Mouse (Mus musculus) lung, postnatal 4 days (tissue): ENCODE data around the gene Ifitm5.

Experiments used
- DNase-seq, 2 experiments: peaks; one replicate each; pipeline ENCODE4 v3.0.0; 2021

Ifitm5 gene

DNA sequence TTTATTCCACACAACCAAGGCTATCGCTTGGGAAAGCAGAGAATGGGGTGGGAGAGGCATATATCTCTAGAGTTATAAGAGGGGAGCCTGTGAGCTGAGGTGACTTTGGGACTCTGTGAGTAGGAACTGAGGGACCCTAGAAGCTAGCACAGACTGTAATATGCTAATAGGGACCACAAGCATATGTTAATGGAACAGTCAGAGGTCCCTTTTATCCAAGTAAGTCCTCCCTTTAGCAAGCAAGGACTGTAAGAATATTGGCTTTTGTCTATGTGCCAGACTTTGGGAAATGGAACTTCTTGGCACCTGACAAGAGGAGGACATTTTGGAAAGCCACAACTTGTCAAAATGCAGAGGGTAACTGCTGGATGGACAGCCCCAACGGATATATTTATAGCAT, 11.2 kb downstream of the Ifitm5 start:
- DNase-seq, result no peak

DNA sequence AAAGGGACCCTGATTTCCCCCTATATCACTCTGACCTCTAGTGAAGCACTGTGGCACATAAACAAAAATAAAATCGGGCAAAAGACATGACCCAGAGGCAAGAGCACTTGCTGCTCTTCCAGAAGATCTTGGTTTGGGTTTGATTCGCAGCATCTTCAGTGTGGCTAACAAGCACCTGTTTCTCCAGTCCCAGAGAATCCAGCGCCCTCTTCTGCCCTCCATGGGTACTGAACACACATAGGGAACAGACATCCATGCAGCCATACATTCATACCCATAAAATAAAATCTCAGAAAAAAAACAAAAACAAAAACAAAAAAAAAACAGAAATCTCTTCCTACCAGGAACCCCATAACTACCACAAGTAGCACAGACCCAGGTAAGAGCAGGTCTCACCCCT, 11.7 kb downstream of the Ifitm5 start:
- DNase-seq, result no peak

DNA sequence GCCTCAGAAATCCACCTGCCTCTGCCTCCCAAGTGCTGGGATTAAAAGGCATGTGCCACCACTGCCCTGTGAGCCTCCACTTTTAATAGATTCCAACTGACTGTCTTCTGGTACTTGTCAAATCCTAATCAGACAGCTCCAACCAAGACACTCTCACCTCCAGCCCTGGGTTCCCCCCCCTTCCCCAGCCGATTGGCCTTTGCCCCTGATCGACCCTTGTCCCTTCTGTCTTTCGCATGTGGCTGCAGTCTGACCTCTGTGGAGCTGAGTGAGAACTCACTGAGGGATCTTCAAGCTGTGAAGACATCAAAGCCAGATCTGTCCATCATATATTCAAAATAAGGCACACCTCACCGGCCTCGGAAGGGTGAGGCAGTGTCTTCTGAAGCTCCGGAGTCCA, 22.9 kb downstream of the Ifitm5 start:
- DNase-seq, result no peak

DNA sequence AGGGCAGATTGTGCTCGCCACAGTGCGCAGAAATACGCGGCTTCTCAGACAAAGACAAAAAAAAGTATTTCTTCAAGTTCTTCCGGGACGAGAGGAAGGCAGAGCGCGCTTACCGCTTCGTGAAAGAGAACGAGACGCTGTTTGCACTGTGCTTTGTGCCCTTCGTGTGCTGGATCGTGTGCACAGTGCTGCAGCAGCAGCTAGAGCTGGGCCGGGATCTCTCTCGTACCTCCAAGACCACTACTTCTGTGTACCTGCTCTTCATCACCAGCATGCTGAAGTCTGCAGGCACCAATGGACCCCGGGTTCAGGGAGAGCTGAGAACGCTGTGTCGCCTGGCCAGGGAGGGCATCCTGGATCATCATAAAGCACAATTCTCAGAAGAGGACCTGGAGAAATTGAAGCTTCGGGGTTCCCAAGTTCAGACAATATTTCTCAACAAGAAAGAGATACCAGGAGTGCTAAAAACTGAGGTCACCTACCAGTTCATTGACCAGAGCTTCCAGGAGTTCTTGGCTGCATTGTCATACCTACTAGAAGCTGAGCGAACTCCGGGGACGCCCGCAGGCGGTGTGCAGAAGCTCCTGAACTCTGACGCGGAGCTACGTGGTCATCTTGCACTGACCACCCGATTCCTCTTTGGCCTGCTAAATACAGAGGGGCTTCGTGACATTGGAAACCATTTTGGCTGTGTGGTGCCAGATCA, 26.9 kb downstream of the Ifitm5 start:
- DNase-seq, result no peak

DNA sequence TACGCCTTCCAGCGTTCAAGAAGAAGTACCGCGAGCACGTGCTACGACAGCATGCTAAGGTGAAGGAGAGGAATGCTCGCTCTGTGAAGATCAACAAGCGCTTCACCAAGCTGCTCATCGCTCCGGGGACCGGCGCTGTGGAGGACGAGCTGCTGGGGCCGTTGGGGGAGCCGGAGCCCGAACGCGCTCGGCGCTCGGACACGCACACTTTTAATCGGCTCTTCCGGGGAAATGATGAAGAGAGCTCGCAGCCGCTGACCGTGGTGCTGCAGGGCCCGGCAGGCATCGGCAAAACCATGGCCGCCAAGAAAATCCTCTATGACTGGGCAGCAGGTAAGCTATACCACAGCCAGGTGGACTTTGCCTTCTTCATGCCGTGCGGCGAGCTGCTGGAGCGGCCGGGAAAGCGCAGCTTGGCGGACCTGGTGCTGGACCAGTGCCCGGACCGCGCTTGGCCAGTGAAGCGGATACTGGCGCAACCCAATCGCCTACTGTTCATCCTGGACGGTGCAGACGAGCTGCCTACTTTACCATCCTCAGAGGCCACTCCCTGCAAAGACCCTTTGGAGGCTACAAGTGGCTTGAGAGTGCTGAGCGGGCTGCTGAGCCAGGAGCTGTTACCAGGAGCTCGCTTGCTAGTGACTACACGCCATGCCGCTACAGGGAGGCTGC, 27.6 kb downstream of the Ifitm5 start:
- DNase-seq, result peak in 1 of 2 experiments; percentile 44

DNA sequence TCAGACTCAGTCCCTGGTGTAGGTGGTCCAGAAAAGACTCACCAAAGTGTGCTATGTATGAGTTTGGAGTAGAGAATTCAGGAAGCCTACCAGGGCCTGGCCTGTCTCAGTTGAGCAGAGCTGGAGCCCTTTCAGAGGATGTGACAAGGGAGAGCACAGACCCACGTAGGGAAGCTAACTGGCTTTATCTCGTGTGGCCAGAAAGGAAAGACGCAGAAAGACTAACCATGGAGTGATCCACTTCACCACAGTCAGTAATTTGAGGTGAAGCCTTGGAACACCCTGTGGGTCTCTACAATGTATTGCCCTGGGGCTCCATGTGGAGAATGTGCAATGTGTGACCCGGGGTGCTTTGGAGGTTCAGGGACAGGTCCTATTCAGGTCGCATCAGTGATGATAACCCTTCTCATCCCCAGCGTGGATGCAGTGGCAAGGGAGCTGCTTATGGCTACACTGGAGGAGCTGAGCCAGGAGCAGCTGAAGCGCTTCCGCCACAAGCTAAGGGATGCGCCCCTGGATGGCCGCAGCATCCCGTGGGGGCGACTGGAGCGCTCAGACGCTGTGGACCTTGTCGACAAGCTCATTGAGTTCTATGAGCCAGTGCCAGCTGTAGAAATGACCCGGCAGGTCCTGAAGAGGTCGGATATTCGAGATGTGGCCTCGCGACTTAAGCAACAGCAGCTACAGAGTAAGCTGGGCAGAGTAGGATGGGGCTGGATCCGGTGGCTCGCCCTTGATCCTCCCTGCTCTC, 28.7 kb downstream of the Ifitm5 start:
- DNase-seq, result peak in 1 of 2 experiments; percentile 19

DNA sequence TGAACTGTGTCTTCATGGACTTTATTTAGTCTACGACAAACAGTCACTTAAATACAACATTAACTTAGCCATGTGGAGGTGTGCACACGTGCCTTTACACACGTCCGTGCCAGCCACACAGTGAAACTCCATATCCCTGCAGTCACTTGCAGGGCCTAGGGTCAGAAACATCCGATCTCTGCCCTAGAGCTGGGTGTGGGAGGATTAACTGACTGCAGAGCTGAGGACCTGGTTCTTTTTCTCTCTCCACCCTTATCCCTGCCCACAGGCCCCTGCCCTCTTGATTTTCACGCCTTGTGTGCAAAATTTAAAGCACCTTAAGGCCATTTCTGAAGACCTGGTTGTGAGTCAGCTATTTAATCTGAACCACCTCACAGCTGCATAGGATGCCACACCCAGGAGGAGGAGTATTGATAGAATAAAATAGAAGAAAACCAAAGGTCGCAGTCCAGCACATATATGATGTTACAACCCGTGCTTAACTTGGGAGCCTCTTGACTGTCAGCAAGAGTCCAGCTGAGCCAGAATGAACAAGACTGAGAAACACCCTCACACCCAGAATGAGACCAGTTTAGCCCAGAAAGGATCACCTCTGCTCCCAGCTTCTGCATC, 29.6 kb downstream of the Ifitm5 start, which contains the start of gene Nlrp6:
Gene Nlrp6 (plus strand): TSS at position 485 of the 612 bp plus-strand sequence.
- no peak for DNase-seq

DNA sequence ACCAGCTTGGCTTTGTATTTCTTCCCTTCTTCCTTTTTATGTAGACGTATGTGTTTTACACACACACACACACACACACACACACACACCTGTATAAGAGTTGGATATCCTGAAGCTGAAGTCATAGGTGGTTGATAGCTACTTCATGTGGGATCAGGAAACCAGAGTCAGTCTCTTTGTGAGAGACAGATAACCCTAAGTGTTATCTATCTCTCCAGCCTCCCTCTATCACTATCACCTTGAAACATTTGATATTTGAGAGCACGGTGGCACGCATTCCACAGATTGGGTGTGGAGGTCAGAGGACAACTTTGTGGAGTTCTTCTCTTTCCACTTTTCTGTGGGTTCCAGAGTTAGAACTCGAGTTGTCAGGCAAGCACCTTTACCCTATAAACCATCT, 30.2 kb downstream of the Ifitm5 start:
- no peak for DNase-seq

DNA sequence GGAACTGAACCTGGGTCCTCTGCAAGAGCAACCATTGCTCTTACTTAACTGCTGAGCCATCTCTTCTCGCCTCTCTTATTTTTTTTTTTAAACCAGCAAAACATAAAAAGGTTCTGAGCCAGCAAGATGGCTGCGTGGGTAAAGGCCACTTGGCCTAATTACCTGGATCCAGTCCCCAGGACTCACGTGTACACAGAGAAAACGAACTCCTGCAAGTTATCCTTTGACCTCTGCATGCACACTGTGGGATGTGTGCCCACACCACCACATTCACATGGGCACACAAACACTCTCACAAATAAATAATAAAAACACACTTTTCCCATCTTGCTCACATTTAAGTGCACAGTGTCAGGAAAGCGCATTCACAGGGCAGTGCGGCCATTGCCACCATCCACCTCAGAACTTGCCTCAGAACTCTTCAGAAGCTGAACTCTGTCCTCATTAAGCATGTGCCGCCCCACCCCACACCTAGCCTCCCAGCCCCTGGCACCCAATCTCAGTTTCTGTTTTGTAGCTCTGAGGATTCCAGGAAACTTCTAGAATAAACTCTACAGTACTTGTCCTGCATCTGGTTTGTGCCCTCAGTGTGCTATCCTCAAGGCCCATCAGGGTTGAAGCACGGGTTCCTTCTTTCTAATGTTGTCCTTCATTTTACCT, 35.9 kb downstream of the Ifitm5 start:
- DNase-seq, result no peak

DNA sequence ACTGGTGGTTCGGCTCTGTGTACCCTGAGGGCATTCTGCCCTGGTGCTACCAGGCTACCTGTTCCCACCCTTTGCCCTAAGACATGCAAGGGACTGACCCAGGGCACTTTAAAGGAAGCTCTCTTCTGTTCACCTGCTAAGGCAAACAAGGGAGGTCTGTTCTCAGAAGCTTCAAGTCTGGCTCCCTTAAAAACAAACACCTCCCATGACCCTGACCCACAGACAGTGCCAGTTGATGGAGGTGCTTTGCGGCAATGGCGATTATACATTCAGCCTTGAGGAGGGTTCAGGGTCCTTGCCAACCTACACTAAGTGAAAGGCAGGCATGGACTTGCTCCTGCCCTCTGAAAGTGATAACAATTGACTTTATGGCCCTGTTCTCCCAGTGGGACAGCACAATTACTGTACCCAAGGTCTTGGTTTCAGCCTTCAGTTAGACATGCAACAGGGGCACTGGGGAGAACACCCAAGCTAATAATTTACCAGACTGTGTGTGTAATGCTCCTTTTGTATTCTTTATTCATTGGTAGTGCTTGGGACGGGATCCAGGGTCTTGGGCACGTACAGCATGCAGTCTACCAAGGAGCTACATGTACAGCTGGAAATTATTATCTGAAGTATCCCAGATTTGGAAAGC, 37.1 kb downstream of the Ifitm5 start:
- DNase-seq, result peak in 1 of 2 experiments; percentile 6

DNA sequence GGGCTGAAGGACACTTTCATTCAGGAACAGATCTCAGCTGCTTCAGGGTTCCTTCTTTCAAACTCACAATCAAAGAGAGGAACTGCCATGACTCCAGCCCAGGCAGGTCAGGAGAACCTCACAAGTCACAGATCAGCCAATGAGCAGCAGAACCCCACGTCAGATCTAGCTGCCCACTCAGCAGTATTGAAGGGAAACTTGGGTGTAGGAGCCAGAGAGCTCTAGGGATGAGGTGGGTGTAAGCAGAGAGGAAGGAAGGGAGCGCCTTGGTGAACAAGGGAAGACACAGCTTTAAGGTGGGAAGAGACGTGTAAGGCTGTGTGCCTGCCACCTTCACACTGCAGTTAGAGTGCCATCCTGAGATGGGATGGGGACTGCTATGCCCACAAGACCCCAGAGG, 37.8 kb downstream of the Ifitm5 start:
- DNase-seq, result peak in 1 of 2 experiments; percentile 13

DNA sequence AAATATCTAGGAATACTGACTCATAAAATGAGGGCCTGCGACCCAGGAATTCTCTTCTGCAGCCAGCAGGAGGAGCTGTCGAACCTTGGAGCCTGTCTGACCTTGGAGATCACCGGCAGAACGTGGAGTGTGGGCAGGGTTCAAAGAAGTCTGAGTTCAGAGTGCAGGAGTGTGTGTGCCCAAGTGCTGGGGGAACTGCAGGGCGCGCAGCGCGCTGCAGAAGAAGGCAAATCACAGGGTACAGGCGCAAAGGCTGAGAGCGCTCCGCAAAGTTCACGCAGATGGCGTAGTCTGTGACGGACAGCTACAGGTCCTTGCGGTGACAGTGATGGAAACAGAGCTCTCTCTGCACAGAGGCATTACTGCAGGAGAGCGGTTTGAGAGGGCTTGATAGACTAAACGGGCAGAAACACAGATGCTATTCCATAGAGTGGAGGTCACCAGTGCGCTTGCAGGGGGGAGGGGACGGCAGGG, 41.4 kb downstream of the Ifitm5 start:
- DNase-seq, result peak; percentile 79 to 86

DNA sequence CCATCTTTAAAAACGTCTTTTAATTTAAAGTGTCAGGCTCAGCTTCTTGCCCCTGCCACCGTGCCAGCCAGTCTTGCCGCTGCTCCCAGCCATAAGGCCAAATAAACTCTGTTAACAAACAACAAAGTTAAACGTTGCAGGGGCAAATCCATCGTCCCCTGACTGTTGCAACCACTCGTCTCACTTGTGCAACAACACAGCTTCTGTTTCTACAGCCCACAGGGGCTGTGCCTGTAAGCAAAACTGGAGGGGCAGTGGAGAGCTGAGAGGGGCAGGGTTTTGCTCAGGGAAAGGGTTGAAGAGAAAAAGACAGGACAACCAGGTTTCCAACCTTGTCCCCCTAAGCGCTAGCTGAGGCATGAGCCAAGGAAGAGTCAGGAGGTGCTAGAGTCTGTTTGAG, 41.9 kb downstream of the Ifitm5 start:
- DNase-seq, result peak in 1 of 2 experiments; percentile 35

DNA sequence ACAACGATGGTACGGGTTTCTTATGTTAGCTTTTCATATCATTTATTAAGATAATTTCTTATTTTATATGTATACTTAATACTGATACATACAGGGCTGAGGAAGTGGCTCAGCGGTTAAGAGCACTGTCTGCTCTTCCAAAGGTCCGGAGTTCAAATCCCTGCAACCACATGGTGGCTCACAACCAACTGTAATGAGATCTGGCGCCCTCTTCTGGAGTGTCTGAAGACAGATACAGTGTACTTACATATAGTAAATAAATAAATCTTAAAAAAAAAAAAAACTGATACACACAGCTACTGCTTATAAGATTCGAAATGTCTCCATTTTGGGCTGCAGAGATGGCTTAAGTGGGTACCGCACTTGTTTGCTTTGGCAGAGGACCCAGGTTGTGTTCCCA, 42.4 kb downstream of the Ifitm5 start:
- DNase-seq, result no peak

DNA sequence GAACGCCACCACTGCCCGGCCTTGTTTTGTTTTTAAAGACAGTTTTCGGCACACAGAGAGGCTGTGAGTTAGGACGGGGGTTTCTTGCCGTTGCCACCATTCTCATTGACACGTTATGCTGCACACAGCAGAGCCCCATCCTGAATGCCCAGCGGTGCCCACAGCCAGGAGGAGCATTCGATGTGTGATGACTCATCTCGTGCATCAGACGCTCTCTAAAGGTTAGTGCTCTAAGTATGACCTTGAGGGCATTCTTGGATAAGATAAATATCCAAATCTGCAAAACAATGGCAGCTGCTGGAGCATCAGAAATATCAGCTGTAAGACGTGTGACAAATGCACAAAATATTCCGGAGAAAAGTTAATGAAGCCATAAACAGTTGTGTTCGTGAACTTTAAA, 43.0 kb downstream of the Ifitm5 start:
- no peak for DNase-seq

DNA sequence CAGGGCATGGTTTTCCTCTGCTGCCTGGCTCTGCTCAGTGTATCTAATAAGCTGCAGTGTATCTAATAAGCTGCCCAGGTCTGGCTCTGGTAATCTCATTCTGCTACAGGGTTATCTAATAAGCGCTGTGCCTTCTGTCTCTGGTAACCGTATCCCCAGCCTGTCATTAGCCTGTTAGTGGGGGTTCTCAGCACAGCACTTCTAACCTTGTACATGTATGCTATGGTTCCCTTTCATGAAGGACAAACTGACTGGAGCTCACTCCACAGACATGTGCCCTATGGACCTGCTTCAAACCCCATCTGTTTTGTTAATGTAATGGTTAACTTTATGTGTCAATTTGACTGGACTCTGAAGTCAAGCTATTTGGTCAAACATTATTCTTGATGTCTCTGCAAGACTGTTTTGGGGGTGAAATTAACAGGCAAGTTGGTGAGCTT, 44.4 kb downstream of the Ifitm5 start:
- DNase-seq, result no peak

DNA sequence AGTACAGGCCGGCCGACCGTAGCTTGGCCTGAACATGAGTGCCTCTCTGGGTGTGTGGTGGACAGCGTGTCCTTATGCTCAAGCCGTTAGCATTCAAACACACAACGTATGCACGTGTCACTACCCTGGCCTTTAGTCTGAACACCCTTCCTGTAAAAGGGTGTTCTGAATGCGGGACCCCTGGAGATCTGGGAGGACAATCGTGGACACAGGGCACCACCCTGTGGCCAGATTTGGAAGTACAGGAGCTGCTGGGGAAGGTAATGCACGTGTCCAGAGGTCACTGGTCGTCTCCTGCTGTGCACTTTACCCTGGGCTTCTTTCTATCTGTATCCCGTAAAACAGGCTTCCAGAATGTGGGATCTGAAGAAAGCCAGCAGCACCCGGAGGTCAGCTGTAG, 46.9 kb downstream of the Ifitm5 start:
- peak; percentile 71 to 83 for DNase-seq

DNA sequence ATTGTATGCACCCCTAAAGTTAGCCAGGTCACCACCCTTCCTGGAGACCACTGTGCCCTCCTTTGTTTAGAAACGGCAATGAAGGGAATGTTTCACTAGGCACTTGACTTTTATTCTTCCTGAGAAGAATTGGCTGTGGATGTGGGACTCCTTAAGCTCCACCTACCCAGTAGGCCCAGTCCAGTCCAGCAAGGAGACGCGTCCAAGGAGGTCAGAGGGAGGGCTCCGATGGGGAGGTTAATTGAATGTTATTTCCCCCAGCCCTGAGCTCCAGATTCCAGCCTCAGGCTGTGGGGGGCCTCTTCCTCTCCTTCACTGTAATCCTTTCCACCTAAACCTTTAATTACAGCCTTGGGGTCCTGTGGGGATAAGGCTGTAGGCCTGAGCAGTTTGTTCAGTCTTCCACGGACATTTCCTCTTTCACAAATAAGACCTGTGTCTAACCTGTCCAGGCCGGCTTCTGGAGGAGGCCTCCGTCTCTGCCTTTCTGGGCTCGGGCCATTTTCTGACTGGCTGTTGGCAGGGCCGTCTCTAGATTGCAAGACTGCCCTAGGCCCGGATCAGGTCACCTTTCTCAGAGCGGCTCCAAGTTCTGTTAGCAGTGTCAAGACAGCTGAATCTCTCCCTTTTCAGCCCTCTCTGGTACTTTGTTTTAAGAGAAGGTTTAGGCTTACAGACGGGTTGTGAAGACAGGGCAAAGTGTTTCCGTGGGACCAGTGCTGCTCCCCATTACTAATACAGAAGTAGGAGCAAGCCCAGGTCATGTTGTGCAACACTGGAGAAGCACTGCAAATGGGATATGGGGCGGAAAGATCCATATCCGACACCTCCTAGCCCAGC, 47.8 kb downstream of the Ifitm5 start:
- no peak for DNase-seq

DNA sequence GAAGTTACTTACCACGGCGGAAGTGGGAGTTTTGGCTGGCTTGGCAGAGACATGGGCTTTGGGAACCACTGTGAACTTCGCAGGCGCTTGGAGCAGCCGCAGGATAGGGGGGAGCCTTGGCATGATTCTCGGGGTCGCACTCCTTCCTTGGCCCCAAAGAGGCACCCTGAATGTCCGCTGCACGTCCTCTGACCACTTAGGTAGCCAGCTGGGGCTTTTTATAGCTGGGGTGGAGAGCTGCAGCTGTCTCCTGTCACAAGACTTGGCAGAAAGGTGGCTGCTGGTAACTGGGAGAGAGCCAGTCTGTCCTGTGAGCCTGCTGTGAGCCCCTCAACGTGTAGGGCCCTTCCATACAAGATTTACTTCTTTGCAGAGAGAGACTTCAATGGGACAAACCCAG, 49.9 kb downstream of the Ifitm5 start, which contains the start of gene Cox8b:
Gene Cox8b (minus strand): TSS at position 227 of the 400 bp plus-strand sequence.
- peak in 1 of 2 experiments; percentile 42 for DNase-seq

DNA sequence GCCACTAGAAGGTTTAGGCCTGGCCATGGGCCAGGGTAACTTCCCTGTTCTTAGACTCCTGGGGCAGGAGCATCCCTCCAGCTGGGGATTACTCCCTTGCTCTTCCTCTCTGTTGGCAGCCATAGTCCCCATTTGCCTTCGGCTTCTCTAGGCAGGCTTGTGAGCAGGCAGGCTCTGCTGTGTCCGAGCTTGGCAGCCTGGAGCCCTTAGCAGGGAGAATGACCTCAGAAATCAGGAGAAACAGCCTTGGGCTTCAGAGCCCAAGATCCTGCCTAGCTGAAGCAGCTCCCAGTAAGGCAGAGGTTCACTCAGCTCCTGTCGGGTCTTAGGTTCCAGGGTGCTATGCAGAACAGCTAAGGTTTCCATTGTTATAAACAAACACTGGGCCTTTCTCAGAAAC, 51.0 kb downstream of the Ifitm5 start:
- DNase-seq, result no peak
